Mouse (Mus musculus): ENCODE data around the gene Rbm42.

DNA sequence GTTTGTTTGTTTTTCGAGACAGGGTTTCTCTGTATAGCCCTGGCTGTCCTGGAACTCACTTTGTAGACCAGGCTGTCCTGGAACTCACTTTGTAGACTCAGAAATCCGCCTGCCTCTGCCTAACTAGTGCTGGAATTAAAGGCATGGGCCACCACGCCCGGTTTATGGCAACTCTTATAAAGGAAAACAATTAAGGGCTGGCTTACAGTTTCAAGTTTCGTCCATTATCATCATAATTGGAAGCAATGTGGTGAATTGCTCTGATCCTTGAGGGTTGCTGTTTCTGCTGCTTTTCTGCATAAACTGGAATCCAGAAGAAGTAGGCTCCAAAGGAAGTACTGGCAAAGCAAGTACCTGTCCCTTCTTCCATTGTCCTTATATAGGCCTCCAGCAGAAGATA is 23.5 kb downstream of the Rbm42 start:
- TF ChIP-seq CTCF (IDR thresholded peaks at IDR 0.05; ENCODE audit: control insufficient read depth, insufficient read depth, low read length) (no peak), POLR2A (IDR thresholded peaks at IDR 0.05; ENCODE audit: borderline replicate concordance, control insufficient read depth, low read depth, low read length) (no peak)

All from bone marrow, adult 2 months (tissue).